Mouse (Mus musculus) liver, adult (tissue): ENCODE measurements around the gene Gnat2.

Experiments
- GATA4 ChIP-seq: IDR thresholded peaks from 2 replicates; pipeline ENCODE4 v1.6.1; 2014; ENCODE audit warnings: mild to moderate bottlenecking, low read length; ENCODE audit not compliant: insufficient replicate concordance

The Gnat2 gene

DNA sequence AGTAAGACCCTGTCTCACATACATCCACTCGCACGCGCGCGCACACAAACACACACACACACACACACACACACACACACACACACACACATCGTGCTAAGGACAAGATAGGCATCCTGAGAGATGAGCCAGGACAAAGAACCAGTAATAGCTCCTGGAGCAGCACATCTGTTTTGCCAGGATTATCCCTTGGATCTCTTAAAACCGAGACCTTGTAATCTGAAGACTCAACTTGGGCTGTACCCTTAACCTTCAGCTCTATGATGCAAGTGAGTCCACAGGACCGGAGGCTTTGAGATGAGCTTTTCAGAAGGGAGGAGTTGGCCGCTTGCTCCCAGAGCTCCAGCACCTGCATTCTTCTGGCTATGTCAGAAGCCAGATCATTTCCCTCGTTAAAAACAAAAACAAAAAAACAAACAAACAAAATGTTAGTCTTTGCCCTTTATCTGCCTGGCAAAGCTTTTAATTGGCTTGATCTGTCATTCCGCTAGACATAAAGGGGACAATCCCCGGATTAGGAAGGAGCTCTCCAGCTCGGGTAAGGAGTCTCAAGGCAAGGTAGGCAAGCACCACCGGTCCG is at the start of gene Gnat2:
Gnat2 (plus strand) TSS at position 254 of the 580 bp plus-strand sequence.
- no peak for TF ChIP-seq GATA4

DNA sequence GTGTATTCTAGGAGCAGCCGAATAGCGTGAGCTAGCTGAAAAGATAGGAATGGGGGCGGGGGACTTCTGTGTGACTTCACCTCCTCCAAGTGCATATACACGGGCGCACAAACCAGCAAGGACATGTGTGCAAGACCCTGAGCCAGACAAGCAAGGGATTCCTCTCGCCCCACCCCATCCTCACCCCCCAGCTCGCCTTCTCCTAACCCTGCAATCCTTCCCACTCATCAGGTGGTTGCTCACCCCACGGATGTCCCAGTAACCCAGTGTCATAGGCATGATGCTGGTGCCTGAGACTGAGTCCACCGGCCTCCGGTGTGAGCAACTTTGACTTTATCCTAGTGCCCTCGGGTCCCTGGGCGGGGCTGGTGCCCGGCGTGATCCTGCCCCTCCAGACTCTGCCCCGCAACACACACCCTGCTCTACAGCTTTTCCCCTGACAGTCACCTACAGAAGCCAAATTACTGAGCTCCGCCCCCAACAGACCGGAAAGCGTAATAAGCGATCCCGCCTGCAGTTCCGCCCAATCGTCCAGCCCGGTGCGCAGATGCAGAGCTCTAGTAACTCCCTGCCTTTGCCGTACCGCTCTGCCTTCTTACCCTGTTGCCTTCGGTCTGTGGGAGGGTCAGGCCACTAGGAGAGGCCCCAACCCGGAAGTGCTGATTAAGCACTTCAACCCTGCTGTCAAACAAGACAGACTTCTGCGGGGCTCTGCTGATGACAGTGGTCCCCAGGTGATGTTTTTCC is 48.0 kb upstream of the Gnat2 start, which contains the start of gene Gstm4:
Gstm4 (minus strand) TSS at position 501 of the 747 bp plus-strand sequence.
- no peak for TF ChIP-seq GATA4

DNA sequence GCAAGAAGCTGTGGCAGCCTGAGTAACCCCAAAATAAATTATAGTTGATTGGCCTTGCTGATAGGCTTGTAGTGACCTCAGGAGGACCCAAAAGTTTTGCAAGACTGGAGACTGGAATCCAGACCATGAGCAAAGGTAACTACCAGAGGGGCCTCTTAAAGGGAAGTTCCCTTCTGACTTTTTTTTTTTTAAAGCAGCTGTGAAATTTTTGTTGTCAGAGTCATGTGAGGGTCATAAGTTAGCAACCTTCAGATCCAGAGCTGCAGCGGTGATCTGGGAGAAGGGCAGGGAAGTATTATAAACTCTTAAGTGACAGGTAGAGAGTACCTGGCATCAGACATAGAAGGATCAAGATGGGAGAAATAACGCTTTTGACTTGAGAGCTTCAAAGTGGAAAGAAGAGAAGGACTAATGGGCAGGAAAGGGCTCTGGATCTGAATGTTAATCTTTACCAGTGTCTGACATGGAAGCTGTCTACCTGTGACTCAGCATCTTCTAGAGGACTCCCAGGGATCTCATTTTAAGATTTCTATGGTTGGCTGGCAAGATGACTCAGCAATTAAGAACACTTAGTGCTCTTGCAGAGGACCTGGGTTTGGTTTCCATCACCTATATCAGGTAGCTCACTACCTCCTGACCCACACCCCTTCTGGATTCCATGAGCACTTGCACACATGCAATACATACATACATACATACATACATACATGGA is 45.5 kb upstream of the Gnat2 start:
- TF ChIP-seq GATA4: no peak

- no peak for TF ChIP-seq GATA4
Measured at GRCm38 (mm10) chr3:108048306-108048705, 44.3 kb upstream of the Gnat2 start.

GRCm38 (mm10) chr3:108050493-108050892 is 42.1 kb upstream of the Gnat2 start:
- TF ChIP-seq GATA4: no peak

GRCm38 (mm10) chr3:108061420-108061819 is 31.2 kb upstream of the Gnat2 start:
- no peak for TF ChIP-seq GATA4

GRCm38 (mm10) chr3:108062648-108063047 is 29.9 kb upstream of the Gnat2 start:
- TF ChIP-seq GATA4: no peak

- TF ChIP-seq GATA4: no peak
Measured at GRCm38 (mm10) chr3:108064672-108065071, 27.9 kb upstream of the Gnat2 start.

GRCm38 (mm10) chr3:108065551-108065950 is 27.0 kb upstream of the Gnat2 start:
- no peak for TF ChIP-seq GATA4

GRCm38 (mm10) chr3:108067370-108067934 is 25.1 kb upstream of the Gnat2 start:
- no peak for TF ChIP-seq GATA4

- TF ChIP-seq GATA4: no peak
Measured at GRCm38 (mm10) chr3:108068826-108069225, 23.8 kb upstream of the Gnat2 start.

DNA sequence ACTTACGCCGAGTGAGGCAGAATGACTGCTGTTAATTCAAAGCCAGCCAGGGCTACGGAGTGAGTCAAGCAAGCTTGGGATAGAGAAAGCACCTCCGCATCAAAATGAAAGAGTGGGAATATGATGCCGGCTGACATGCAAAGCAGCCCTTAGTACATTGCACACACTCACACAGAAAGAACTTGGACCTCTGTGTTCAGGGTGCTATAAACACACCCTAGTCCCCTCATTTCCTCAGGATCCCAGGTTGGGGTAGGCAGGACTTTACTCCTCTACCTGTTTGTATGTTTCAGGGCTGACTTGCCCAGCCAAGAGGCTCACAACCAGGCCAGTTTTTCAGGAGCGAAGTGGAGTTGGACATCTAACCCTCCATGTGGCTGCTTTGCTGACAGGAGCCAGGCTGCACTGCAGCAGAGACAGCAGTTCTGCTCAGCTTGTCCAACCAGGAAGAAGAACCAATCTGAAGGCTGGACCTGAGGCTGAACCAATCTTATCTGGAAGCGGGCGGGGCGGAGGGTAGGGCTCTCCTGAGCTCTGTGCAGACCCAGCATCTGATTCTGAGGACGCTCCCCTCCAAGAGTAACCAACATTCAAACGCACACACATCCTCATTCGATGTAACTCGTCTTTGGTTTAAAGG is 23.2 kb upstream of the Gnat2 start:
- TF ChIP-seq GATA4: peak; percentile 73; the same call in 1 of the 2 replicates

- TF ChIP-seq GATA4: no peak
Measured at GRCm38 (mm10) chr3:108070295-108071293, 22.0 kb upstream of the Gnat2 start.

DNA sequence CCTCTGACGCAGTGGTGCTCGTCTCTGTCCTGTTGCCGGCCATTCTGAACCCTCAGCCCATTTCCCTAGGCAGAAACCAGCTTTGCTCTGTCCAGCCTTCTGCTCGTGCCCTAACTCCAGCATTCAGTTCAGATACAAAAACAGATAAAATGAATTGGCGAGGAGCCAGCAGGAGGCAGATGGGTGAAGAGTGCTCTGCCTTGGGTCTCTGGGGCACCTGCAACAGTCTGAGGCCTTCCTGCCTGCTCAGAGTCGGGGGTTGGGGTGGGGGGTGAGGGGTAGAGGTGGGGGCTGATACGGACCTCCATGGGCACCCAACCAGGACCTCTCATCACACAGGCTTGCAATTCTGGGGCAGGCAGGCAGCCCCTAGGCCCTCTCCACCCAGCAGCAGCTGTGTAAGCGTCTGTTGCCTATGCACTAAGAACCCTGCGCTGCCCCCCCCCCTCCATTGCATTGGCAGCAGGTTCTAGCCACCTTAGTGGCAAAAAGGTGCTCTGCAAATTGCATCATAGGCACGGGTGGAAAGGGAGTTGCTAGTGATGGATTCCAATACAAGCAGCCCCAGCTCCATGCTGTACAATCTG is 19.5 kb upstream of the Gnat2 start:
- no peak for TF ChIP-seq GATA4
